Mouse (Mus musculus) hindbrain, embryonic 11.5 days (tissue): ENCODE data around the gene Camkmt. TPM values are rescaled to one million over a fixed set of nuclear protein-coding genes. Genes with fewer than 3 reads are reported as not detected.
A peak's percentile ranks its signal among the peaks of the same experiment; 100 is the strongest.

ENCODE experiments used
- ATAC-seq: fragments of 200-750 bp; cut with Nextera tagmentation; 2 replicates; pipeline ENCODE4 v1.8.0; 2017; ENCODE audit warnings: mild to moderate bottlenecking, moderate TSS enrichment, moderate library complexity; ENCODE audit not compliant: low FRiP score
- DNase-seq: peaks from one replicate; pipeline ENCODE4 v3.0.0-alpha.2; 2015; ENCODE audit warnings: low spot score
- H3K27ac ChIP-seq: fragments of 300-500 bp; sonication (generic); 2 replicates; pipeline ENCODE4 v1.5.1; 2014; ENCODE audit warnings: mild to moderate bottlenecking, low read depth, low read length
- H3K27me3 ChIP-seq: fragments of 300-500 bp; sonication (generic); 2 replicates; pipeline ENCODE4 v1.6.1; 2014; ENCODE audit warnings: mild to moderate bottlenecking, low read length, moderate library complexity, mixed read lengths; ENCODE audit not compliant: control insufficient read depth, insufficient read depth
- H3K36me3 ChIP-seq: fragments of 300-500 bp; sonication (generic); 2 replicates; pipeline ENCODE4 v1.6.1; 2014; ENCODE audit warnings: mild to moderate bottlenecking, low read length, moderate library complexity, mixed read lengths; ENCODE audit not compliant: control insufficient read depth, insufficient read depth
- H3K4me1 ChIP-seq: fragments of 300-500 bp; sonication (generic); replicated peaks from 2 replicates; pipeline ENCODE4 v1.6.1; 2014; ENCODE audit warnings: low read length, mixed read lengths; ENCODE audit not compliant: control insufficient read depth, insufficient read depth
- H3K4me2 ChIP-seq: fragments of 300-500 bp; sonication (generic); replicated peaks from 2 replicates; pipeline ENCODE4 v1.6.1; 2014; ENCODE audit warnings: mild to moderate bottlenecking, low read depth, low read length
- H3K4me3 ChIP-seq: fragments of 300-500 bp; sonication (generic); 2 replicates; pipeline ENCODE4 v1.5.1; 2014; ENCODE audit warnings: low read depth, low read length
- H3K9ac ChIP-seq: fragments of 300-500 bp; sonication (generic); 2 replicates; pipeline ENCODE4 v1.6.1; 2014; ENCODE audit warnings: low read depth, low read length
- H3K9me3 ChIP-seq: fragments of 300-500 bp; sonication (generic); 2 replicates; pipeline ENCODE4 v1.6.1; 2016; ENCODE audit warnings: low read length; ENCODE audit not compliant: control insufficient read depth
- WGBS: fragments of 180-500 bp; shearing (Covaris S2); extraction: QIAGEN DNeasy Blood & Tissue Kit; methylation state at CpG from one replicate; pipeline ENCODE4 v1.1.7; 2014; 5-methylcytosine and 5-hydroxymethylcytosine counted together
- polyA plus RNA-seq: library from polyadenylated mRNA; unstranded; fragments of >200 nt; fragmentation: Nextera tagmentation; extraction: Ambion mirVana; gene quantifications from 2 replicates; pipeline ENCODE4 v1.2.1, GENCODE M21; 2014

Camkmt gene
- polyA plus RNA-seq, 1 experiment from 2014 or later: 16.7 TPM

DNA sequence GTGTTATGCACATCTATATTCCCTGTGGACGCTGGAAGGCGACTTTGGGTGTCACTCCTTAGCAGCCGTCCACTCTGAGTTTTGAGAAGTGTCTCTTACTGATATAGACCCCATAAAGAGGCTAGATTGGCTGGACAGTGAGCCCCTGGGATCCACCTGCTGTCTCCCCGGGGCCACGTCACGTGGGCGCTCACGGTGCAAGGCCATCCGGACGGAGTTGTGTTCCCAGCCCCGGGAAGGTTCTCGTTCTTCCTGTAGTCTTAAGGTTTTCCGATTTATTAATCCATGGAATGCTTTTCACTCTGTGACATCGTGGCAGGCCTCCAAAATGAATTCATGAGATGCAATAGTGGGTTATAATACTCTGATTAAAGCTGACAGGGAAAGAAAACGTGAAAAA lies 108.4 kb downstream of the Camkmt start:
- H3K36me3 ChIP-seq: no peaks in the 10 kb centered on the region
- WGBS: 93% methylated on average over 15 of the region's 15 CpGs
- no peaks in the 10 kb centered on the region for H3K9me3 ChIP-seq
- no peak for ATAC-seq
- no peaks in the 10 kb centered on the region for H3K4me1 ChIP-seq
- H3K9ac ChIP-seq: no peak overlapping the region
- H3K27me3 ChIP-seq: no peaks in the 10 kb centered on the region
- H3K4me3 ChIP-seq: no peak overlapping the region
- no peak overlapping the region for H3K27ac ChIP-seq
- no peak overlapping the region for H3K4me2 ChIP-seq
- DNase-seq: no peak

DNA sequence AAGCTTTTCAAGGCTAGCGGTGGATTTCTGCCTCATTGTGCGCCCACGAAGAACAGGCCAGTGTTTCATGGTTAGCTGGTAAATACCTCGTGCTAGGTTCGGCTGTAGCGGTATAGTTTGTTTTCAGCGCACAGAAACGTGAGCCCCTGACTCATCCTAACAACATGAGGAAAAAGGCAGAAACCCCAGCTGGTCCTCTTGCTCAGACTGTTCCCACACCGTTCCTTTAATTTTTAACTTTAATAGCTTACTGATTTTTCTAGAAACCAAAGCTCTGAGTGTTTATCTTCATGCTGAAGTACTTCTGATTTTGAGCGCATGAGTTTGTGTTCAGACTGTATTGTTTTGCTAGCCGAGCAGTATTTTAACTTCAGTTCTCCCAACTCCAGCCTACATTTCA lies 109.0 kb downstream of the Camkmt start:
- Histone ChIP-seq H3K4me1 (no peaks in the 10 kb centered on the region), H3K36me3 (no peaks in the 10 kb centered on the region), H3K27ac (no peak overlapping the region), H3K4me3 (no peak overlapping the region), H3K4me2 (no peak overlapping the region), H3K27me3 (no peaks in the 10 kb centered on the region), H3K9ac (no peak overlapping the region), H3K9me3 (no peaks in the 10 kb centered on the region)
- DNase-seq: no peak
- ATAC-seq: no peak
- WGBS: 91% methylated on average over 11 of the region's 11 CpGs

DNA sequence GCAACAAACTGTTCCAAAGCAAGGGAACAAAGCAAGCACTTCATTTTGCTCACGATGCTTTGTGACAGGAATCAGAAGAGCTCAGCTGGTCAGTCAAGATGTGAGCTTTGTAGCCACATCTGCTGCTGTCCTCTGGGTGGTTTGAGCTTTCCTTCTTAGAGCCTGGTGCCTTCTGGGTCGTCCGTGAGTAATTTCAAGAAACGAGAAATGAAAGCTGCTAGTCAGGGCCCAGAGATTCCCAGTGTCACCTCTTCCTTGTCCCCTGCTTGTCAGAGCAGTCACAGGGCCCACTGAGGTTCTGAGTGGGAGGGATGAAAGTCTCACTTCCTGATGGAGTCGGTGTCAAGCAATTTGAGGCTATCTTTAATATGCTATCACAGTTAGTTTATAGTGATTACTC lies 127.7 kb downstream of the Camkmt start:
- DNase-seq: no peak
- H3K27me3 ChIP-seq: no peaks in the 10 kb centered on the region
- H3K27ac ChIP-seq: no peak overlapping the region
- H3K9me3 ChIP-seq: no peaks in the 10 kb centered on the region
- H3K4me3 ChIP-seq: no peak overlapping the region
- H3K36me3 ChIP-seq: no peaks in the 10 kb centered on the region
- H3K4me2 ChIP-seq: no peak overlapping the region
- 81% methylated on average over 5 of the region's 5 CpGs for WGBS
- ATAC-seq: no peak
- H3K4me1 ChIP-seq: no peaks in the 10 kb centered on the region
- no peak overlapping the region for H3K9ac ChIP-seq

DNA sequence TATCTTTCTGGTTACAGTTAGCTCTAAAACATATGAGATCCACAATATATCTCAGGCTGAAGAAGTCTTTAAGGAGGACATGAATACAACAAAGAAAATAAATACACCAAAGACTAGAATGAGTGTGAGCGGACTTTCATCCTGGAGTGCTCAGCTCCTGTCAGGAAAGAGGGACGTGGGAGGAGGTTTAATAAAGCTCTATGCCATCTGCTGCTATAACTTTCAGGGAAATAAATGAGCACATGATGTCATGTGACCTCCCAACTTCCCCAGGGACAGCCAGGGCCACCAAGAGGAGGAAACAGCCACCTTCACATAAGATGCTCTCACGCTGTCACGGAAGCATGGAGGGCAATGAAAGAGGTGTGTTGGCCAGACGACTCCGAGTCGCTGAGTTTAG lies 151.8 kb downstream of the Camkmt start:
- WGBS: 89% methylated on average over 7 of the region's 7 CpGs
- DNase-seq: no peak
- no peak overlapping the region for H3K4me2 ChIP-seq
- H3K4me3 ChIP-seq: no peak overlapping the region
- no peaks in the 10 kb centered on the region for H3K4me1 ChIP-seq
- H3K27ac ChIP-seq: no peak overlapping the region
- no peaks in the 10 kb centered on the region for H3K9me3 ChIP-seq
- no peaks in the 10 kb centered on the region for H3K36me3 ChIP-seq
- ATAC-seq: no peak
- no peaks in the 10 kb centered on the region for H3K27me3 ChIP-seq
- no peak overlapping the region for H3K9ac ChIP-seq

DNA sequence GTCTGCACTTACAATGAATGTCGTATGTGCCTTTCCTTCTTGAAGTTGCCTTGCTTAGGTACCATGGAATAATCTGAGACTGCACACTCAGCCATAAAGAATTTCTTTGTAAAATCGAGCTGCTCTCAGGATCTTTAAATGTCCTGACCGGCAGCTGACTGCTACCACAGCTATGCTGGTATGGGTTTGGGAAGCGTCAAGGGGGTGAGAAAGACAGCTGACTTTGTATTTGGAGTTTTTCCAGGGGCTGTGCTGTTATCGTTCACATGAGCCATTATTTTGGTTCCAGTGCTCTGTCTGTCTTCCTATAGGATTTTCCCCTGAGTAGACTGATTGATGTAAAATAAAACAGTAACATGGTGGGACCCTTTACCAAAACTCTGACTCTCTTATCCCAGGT lies 158.6 kb downstream of the Camkmt start:
- no peak for ATAC-seq
- Histone ChIP-seq H3K9me3 (no peaks in the 10 kb centered on the region), H3K9ac (no peak overlapping the region), H3K27me3 (no peaks in the 10 kb centered on the region), H3K36me3 (no peaks in the 10 kb centered on the region), H3K4me1 (no peaks in the 10 kb centered on the region), H3K4me2 (no peak overlapping the region), H3K27ac (no peak overlapping the region), H3K4me3 (no peak overlapping the region)
- WGBS: 81% methylated on average over 5 of the region's 5 CpGs
- no peak for DNase-seq

DNA sequence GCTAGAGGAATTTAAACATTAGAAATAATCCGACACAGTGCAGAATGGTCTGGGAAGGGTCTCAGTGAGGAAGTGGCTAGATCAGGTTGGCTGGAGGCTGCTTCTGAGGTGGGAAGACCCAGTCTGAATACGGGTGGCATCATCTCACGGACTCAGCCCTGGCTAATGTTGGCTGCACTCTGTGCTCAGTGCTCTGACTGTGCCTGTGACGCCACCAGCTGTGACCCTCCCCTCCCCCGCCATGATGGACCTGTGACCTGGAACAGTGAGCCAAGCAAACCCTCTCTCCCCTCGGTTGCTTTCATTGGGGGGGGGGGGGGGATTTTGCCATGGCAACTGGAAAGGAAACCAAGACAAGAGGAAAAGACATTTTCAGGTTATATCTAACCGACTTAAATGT lies 159.4 kb downstream of the Camkmt start:
- no peak overlapping the region for H3K4me3 ChIP-seq
- ATAC-seq: no peak
- H3K27me3 ChIP-seq: no peaks in the 10 kb centered on the region
- 45% methylated on average over 7 of the region's 7 CpGs for WGBS
- H3K9me3 ChIP-seq: no peaks in the 10 kb centered on the region
- no peaks in the 10 kb centered on the region for H3K36me3 ChIP-seq
- peak; percentile 22 for DNase-seq
- no peak overlapping the region for H3K27ac ChIP-seq
- H3K4me2 ChIP-seq: no peak overlapping the region
- H3K4me1 ChIP-seq: no peaks in the 10 kb centered on the region
- H3K9ac ChIP-seq: no peak overlapping the region

DNA sequence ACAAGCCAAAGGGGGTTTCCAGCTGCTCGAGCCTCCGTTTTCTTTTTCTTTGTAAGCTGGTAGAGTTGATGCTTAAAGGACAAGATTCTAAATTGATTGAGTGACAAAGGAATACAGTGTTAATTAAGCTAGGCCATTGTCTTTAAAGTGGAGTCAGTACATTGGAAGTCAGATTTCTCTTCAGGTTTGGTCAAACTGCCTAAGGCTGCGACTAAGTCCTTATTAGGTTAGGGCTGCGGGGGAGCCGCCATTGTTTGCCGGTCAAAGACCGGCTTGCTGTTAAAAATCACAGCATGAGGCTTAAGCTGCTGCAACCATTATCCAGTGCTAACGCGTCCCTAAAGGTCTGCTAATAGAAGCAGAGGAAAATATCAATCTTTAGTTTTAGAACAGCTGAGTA lies 166.6 kb downstream of the Camkmt start:
- no peaks in the 10 kb centered on the region for H3K36me3 ChIP-seq
- H3K4me2 ChIP-seq: peak overlapping the region; percentile 12
- peak overlapping the region; percentile 25; the same call in 1 of the 2 replicates for H3K27ac ChIP-seq
- peak; percentile 56 for DNase-seq
- peak; percentile 65; the same call in 1 of the 2 replicates for ATAC-seq
- 0 out of 2 replicates have a peak overlapping the region, but pooled peaks have one; percentile 25 for H3K9ac ChIP-seq
- no peak overlapping the region for H3K4me3 ChIP-seq
- 7% methylated on average over 9 of the region's 9 CpGs for WGBS
- H3K27me3 ChIP-seq: 0 out of 2 replicates have a peak, but pooled peaks cover 2% of the 10 kb centered on the region
- H3K4me1 ChIP-seq: no peaks in the 10 kb centered on the region
- H3K9me3 ChIP-seq: no peaks in the 10 kb centered on the region

DNA sequence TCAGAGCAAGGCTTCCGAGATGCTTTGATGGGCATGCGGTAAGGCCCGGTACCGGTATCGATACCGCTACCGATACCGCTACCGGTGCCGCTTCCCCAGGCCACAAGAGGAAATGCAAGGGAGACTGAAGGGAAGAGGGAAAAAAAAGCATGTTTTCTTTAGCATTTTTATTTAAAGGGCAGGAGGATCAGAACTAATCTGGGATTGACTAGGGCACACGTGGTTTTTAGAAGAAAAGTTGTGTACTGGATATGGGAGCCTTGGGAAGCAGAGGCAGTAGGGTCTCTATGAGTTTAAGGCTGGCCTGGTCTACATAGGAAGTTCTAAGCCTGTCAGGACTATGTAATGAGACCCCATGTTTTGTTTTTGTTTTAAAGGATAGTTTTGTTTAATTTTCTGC lies 167.0 kb downstream of the Camkmt start:
- H3K4me2 ChIP-seq: peak overlapping the region; percentile 12
- 0 out of 2 replicates have a peak overlapping the region, but pooled peaks have one; percentile 25 for H3K27ac ChIP-seq
- H3K27me3 ChIP-seq: 0 out of 2 replicates have a peak, but pooled peaks cover 2% of the 10 kb centered on the region
- DNase-seq: no peak
- no peak overlapping the region for H3K4me3 ChIP-seq
- H3K4me1 ChIP-seq: no peaks in the 10 kb centered on the region
- H3K36me3 ChIP-seq: no peaks in the 10 kb centered on the region
- no peaks in the 10 kb centered on the region for H3K9me3 ChIP-seq
- no peak overlapping the region for H3K9ac ChIP-seq
- 37% methylated on average over 11 of the region's 11 CpGs for WGBS
- ATAC-seq: no peak

DNA sequence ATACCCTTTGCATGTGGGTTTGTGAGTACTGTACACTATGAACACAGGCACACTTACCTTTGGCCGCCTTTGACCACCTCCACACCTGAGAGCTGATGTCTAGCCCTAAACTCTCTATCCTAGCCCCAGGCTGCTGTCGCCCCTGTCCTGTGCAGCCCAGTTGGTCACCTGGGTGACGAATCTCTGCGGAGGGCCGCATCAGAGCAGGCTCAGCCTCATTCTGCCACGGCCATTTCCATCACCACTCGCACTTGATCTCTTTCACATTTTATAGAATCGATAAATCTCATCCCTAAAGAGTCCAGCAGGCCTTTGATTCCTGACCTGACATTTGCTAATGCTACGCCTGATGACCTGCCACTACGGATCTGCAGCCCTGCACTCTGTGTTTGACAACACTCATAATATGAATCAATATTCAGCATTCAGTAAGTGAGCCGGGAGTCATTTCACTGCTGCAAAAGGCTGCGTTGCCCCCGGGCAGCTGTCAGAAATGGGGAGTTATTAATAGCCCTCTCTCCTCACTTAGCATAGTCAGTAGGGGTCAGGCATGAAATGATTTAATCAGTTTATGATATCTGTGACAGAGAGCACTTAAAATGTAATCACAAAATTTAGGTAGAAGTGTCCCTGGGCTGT lies 168.5 kb downstream of the Camkmt start:
- Histone ChIP-seq H3K4me1 (no peaks in the 10 kb centered on the region), H3K4me2 (no peak overlapping the region), H3K9ac (no peak overlapping the region), H3K36me3 (no peaks in the 10 kb centered on the region), H3K4me3 (no peak overlapping the region), H3K27ac (peak overlapping the region; percentile 53; the same call in 1 of the 2 replicates), H3K9me3 (no peaks in the 10 kb centered on the region), H3K27me3 (0 out of 2 replicates have a peak, but pooled peaks cover 2% of the 10 kb centered on the region)
- ATAC-seq (peak; percentile 77), DNase-seq (peak; percentile 45)
- WGBS: 65% methylated on average over 13 of the region's 13 CpGs
